Mouse (Mus musculus) lung, embryonic 15.5 days (tissue): ENCODE measurements around the gene Ric8b. TPM values are rescaled to one million over a fixed set of nuclear protein-coding genes. Genes with fewer than 3 reads are reported as not detected.
A peak's percentile ranks its signal among the peaks of the same experiment; 100 is the strongest.

Experiments
- ATAC-seq: fragments of 200-750 bp; cut with Nextera tagmentation; 2 replicates; pipeline ENCODE4 v1.8.0; 2017; ENCODE audit warnings: moderate number of reproducible peaks, borderline replicate concordance; ENCODE audit not compliant: low FRiP score, low TSS enrichment; ENCODE audit errors: extremely low read depth
- H3K27ac ChIP-seq: fragments of 300-500 bp; sonication (generic); 2 replicates; pipeline ENCODE4 v1.5.1; 2015; ENCODE audit warnings: moderate library complexity, mild to moderate bottlenecking, inconsistent platforms
- H3K27me3 ChIP-seq: fragments of 300-500 bp; sonication (generic); 2 replicates; pipeline ENCODE4 v1.6.1; 2015; ENCODE audit warnings: inconsistent platforms
- H3K36me3 ChIP-seq: fragments of 300-500 bp; sonication (generic); 2 replicates; pipeline ENCODE4 v1.6.1; 2015; ENCODE audit warnings: inconsistent platforms
- H3K4me1 ChIP-seq: fragments of 300-500 bp; sonication (generic); 2 replicates; pipeline ENCODE4 v1.6.1; 2015; ENCODE audit warnings: inconsistent platforms
- H3K4me2 ChIP-seq: fragments of 300-500 bp; sonication (generic); 2 replicates; pipeline ENCODE4 v1.6.1; 2015; ENCODE audit warnings: inconsistent platforms, mild to moderate bottlenecking, moderate library complexity
- H3K4me3 ChIP-seq: fragments of 300-500 bp; sonication (generic); 2 replicates; pipeline ENCODE4 v1.5.1; 2015; ENCODE audit warnings: mild to moderate bottlenecking, inconsistent platforms
- H3K9ac ChIP-seq: fragments of 300-500 bp; sonication (generic); 2 replicates; pipeline ENCODE4 v1.6.1; 2015; ENCODE audit warnings: inconsistent platforms
- H3K9me3 ChIP-seq: fragments of 300-500 bp; sonication (generic); 2 replicates; pipeline ENCODE4 v1.6.1; 2016; ENCODE audit warnings: inconsistent platforms
- WGBS: fragments of 180-500 bp; shearing (Covaris S2); methylation state at CpG from one replicate; pipeline ENCODE4 v1.1.7; 2015; 5-methylcytosine and 5-hydroxymethylcytosine counted together
- polyA plus RNA-seq: library from polyadenylated mRNA; unstranded; fragments of >200 nt; fragmentation: Nextera tagmentation; extraction: Ambion mirVana; gene quantifications from 2 replicates; pipeline ENCODE4 v1.2.1, GENCODE M21; 2015

The Ric8b gene
- polyA plus RNA-seq, 1 experiment from 2014 or later, result 20.9 TPM

DNA sequence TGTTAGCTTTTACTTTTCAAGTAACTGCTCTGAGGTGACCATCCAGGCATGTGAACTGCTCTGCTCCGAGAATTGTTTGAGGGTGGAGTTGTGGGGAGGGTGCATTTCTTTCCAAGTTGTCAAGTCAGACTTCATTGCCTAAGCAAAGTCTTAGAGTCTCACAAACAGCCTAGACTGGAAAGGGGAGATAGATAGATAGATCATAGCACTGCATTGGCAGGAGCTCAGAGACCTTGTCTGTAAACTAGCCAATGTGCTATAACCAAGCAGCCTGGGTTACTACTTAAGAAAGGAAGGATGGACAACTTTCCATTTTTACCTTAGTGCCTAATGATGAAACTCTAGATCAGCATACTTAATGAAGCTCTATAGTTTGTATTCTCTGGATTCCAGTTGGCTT is 22.9 kb downstream of the Ric8b start:
- Histone ChIP-seq H3K4me2 (no peak overlapping the region), H3K9me3 (no peaks in the 10 kb centered on the region), H3K27ac (no peak overlapping the region), H3K36me3 (no peaks in the 10 kb centered on the region), H3K4me1 (no peaks in the 10 kb centered on the region), H3K9ac (no peak overlapping the region), H3K27me3 (no peaks in the 10 kb centered on the region), H3K4me3 (no peak overlapping the region)
- WGBS, result 73% methylated on average over 1 of the region's 1 CpGs
- no peak for ATAC-seq

DNA sequence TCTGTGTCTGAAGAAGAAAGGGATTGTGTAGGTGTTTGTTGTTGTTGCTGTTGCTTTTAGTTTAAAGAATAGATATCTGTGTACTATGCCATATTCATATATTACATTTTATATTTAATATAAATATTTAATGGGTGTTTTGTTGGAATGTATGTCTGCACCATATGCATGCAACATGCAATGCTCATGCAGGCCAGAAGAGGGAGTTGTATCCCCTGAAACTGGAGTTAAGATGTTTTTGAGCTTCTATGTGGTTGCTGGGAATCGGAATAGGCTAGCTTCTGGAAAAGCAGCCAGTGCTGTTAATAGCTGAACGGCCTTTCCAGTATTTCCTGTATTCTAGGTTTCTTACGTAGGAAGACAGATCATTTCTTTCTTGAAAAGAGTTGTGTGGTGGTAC is 28.3 kb downstream of the Ric8b start:
- H3K27me3 ChIP-seq, result no peaks in the 10 kb centered on the region
- no peaks in the 10 kb centered on the region for H3K9me3 ChIP-seq
- H3K36me3 ChIP-seq, result peaks cover 13% of the 10 kb centered on the region
- WGBS, result 91% methylated on average over 3 of the region's 3 CpGs
- H3K4me2 ChIP-seq, result no peak overlapping the region
- no peak for ATAC-seq
- H3K4me3 ChIP-seq, result no peak overlapping the region
- peaks cover 34% of the 10 kb centered on the region for H3K4me1 ChIP-seq
- H3K9ac ChIP-seq, result no peak overlapping the region
- H3K27ac ChIP-seq, result no peak overlapping the region

DNA sequence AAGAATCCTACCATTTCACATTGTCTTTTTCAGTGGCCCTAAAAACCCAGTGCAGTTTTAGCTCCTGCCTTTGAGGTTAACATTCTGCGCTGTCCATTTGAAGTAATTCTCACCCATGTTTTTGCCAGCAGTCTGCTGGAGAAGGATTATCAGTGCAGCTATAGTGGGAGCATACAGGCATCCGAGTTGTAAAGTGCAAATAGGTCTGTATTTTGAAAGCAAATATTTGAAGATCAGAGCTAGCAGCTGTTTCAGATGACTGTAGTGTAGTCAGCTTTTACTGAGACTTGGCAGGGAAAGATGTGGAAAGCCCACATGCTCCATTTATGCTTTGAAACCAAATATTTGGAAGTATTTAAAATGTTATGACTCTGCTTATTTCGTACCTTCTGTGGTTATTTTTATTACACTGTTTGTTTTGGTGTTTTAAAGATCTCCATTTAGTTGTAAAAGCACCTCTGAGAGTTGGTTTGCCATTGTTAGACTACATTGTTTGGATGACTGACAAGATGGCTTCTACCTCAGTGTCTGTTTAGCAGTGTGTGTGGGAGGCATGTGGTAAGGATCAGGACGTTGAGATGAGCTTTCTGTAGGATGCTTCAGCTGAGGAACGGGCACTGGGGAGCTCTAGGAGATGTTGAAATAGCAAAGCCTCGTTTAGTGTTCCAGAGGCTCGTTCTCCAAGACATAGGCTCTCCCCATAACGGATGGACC is 31.7 kb downstream of the Ric8b start:
- no peaks in the 10 kb centered on the region for H3K27me3 ChIP-seq
- H3K4me1 ChIP-seq, result peaks cover 38% of the 10 kb centered on the region
- no peak overlapping the region for H3K4me3 ChIP-seq
- no peak overlapping the region for H3K9ac ChIP-seq
- no peak for ATAC-seq
- H3K4me2 ChIP-seq, result no peak overlapping the region
- no peaks in the 10 kb centered on the region for H3K9me3 ChIP-seq
- H3K36me3 ChIP-seq, result peaks cover 17% of the 10 kb centered on the region
- H3K27ac ChIP-seq, result no peak overlapping the region; the same call in 1 of the 2 replicates
- 21% methylated on average over 8 of the region's 8 CpGs for WGBS

DNA sequence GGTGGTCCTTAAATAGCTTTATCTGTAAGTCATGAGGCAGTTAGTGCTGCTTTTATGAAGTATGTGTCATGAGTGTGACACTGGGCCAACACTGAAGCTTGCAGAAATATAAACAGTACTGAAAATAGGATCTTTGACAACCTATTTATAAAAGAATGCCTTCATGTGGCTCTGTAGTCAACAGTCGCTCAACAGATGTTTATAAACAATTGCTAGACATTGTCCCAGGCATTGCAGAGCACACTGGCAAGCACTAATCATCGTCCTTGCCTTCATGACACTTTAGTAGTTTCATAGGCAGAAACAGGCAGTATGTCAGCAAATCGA is 32.2 kb downstream of the Ric8b start:
- H3K4me2 ChIP-seq, result no peak overlapping the region
- WGBS, result 45% methylated on average over 3 of the region's 3 CpGs
- H3K27ac ChIP-seq, result no peak overlapping the region
- no peak overlapping the region for H3K4me3 ChIP-seq
- H3K9ac ChIP-seq, result no peak overlapping the region
- H3K9me3 ChIP-seq, result no peaks in the 10 kb centered on the region
- H3K4me1 ChIP-seq, result peaks cover 38% of the 10 kb centered on the region
- H3K27me3 ChIP-seq, result no peaks in the 10 kb centered on the region
- peak; percentile 87 for ATAC-seq
- H3K36me3 ChIP-seq, result peaks cover 17% of the 10 kb centered on the region

DNA sequence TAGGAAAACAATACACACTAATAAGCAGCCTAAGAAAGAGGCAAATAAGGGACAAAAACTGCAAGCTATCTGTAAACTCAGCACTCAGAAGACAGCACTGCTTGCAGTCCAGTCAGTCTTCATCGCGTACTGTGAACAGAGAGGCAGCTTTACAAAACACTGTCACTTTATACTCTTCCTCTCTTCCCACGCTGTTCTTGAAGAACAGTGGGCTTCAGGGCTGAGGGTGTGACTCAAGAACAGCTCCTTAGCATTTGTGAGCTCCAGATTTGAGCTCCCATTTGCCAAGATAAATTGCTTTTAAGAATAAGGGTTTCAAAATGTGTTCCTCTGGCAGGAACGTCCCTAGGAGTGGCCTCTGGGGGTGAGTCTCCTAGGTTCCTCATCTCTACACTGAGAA is 33.0 kb downstream of the Ric8b start:
- Histone ChIP-seq H3K36me3 (peaks cover 17% of the 10 kb centered on the region), H3K9ac (no peak overlapping the region), H3K9me3 (no peaks in the 10 kb centered on the region), H3K27me3 (no peaks in the 10 kb centered on the region), H3K4me1 (peaks cover 38% of the 10 kb centered on the region), H3K27ac (no peak overlapping the region), H3K4me3 (no peak overlapping the region), H3K4me2 (no peak overlapping the region)
- WGBS, result 71% methylated on average over 4 of the region's 4 CpGs
- no peak for ATAC-seq

DNA sequence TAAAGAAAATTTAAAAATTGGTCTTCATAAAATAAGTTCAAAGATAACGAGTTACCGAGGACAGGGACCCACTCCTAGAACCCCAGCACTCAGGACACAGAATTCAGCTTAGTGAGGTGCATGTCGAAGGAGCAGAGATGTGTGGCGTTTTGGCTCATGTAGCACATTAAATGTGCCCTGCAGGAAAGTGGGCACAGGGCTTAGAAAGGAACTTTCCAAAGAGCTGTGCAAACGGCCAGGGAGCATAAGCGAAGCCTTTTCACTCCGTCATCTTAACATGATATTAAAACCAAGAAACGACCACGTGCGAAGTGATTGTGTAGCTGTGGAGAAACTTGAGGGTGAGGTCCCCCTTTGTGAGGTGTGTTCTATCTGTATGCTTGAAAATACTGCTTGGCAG is 36.8 kb downstream of the Ric8b start:
- Histone ChIP-seq H3K27me3 (no peaks in the 10 kb centered on the region), H3K27ac (no peak overlapping the region), H3K4me1 (peaks cover 18% of the 10 kb centered on the region), H3K4me3 (no peak overlapping the region), H3K9ac (no peak overlapping the region), H3K9me3 (no peaks in the 10 kb centered on the region), H3K36me3 (0 out of 2 replicates have a peak, but pooled peaks cover 4% of the 10 kb centered on the region), H3K4me2 (no peak overlapping the region)
- WGBS, result 91% methylated on average over 10 of the region's 10 CpGs
- no peak for ATAC-seq

DNA sequence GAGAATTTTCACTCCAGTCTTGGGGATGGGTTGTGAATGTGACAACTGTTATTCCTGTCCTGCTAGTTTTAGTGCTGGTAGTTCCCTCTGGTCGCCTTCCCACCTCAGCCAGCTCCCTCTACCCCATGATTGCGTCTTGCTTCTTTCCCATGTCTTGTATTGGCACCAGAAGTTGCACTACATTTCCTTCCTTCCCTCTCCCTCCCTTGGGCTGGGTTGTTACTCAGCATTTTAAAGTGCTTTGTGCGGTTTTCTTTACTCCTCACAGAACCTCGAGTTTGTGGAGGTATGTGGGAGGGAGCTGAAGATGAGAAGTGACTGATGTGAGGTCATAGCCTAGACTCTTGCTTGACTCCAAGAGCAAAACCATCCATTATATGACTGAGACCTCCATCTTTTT is 38.8 kb downstream of the Ric8b start:
- ATAC-seq, result no peak
- Histone ChIP-seq H3K27ac (no peak overlapping the region), H3K36me3 (0 out of 2 replicates have a peak, but pooled peaks cover 4% of the 10 kb centered on the region), H3K27me3 (no peaks in the 10 kb centered on the region), H3K9me3 (no peaks in the 10 kb centered on the region), H3K9ac (no peak overlapping the region), H3K4me2 (no peak overlapping the region), H3K4me3 (no peak overlapping the region), H3K4me1 (0 out of 2 replicates have a peak, but pooled peaks cover 4% of the 10 kb centered on the region)
- WGBS, result 58% methylated on average over 4 of the region's 4 CpGs

DNA sequence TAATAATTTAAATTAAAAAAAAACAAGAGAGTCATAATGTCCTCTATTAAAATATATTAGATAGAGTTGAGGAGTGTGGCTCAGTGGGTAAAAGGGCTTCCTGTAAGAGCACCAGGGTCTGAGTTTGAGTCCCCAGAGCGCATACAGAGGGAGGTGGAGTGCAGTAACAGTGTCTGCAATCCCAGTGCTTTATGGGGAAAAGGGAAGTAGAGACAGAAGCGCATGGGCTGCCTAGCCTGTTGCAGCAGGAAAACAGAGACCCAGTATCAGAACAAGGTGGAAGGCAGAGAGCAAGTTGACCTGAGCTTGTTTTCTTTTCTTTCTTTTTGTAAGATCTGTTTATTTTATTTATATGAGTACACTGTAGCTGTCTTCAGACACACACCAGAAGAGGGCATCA is 41.2 kb downstream of the Ric8b start:
- H3K4me3 ChIP-seq, result no peak overlapping the region
- no peak overlapping the region for H3K4me2 ChIP-seq
- ATAC-seq, result no peak
- no peaks in the 10 kb centered on the region for H3K36me3 ChIP-seq
- H3K4me1 ChIP-seq, result no peaks in the 10 kb centered on the region
- H3K27ac ChIP-seq, result no peak overlapping the region
- no peaks in the 10 kb centered on the region for H3K9me3 ChIP-seq
- H3K9ac ChIP-seq, result no peak overlapping the region
- WGBS, result 92% methylated on average over 2 of the region's 2 CpGs
- H3K27me3 ChIP-seq, result no peaks in the 10 kb centered on the region

DNA sequence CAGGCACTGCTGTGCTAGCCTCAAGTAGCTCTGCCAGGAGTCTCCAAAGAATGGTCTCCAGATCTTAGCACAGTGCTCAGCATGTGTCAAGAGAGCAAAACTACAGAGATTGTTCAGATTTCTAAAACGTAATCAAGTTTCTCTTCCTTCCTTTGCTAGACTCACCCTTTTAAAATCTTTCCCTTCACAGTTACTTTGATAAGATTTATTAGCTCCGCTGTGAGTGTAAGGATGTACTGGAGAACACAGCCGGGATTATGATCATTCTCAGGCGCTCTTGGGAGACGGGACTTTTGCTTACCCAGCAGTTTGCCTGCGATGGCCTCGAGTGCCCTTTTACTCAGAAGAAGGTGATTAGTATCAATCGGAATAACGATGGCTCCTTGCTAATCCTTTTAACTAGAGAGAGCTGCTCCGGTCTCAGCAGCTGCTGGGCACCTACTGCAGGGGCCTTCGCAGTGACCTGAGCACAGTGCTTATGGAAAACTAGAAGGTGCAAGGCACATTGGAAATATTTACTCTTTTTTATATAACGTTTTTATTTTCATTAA is 43.0 kb downstream of the Ric8b start:
- Histone ChIP-seq H3K27ac (no peak overlapping the region), H3K4me2 (no peak overlapping the region), H3K9ac (no peak overlapping the region), H3K36me3 (no peaks in the 10 kb centered on the region), H3K27me3 (no peaks in the 10 kb centered on the region), H3K4me1 (no peaks in the 10 kb centered on the region), H3K9me3 (no peaks in the 10 kb centered on the region), H3K4me3 (no peak overlapping the region)
- WGBS, result 61% methylated on average over 12 of the region's 12 CpGs
- ATAC-seq, result no peak

DNA sequence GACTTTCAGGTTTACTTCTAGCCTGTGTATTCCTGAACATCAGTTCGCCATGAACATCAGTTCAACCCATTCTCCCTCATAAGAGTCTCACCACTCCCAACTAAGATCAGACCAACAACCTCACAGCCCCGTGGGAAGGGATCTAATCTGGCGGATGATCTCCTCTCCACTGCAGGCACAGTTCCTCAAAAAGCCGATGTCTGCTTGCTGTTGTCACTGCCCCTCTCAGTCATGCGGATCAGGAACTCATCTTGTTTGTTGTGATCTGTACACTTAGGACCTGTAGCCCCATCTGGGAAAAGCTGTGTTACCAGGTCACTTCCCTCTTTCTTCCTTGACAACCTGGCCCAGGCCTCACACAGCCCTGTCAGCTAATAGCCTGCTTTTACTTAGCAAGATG is 45.7 kb downstream of the Ric8b start:
- Histone ChIP-seq H3K4me1 (peaks cover 11% of the 10 kb centered on the region), H3K4me2 (no peak overlapping the region), H3K36me3 (0 out of 2 replicates have a peak, but pooled peaks cover 3% of the 10 kb centered on the region), H3K27ac (no peak overlapping the region), H3K9ac (no peak overlapping the region), H3K4me3 (no peak overlapping the region), H3K27me3 (no peaks in the 10 kb centered on the region), H3K9me3 (no peaks in the 10 kb centered on the region)
- ATAC-seq, result no peak
- WGBS, result 76% methylated on average over 5 of the region's 5 CpGs

DNA sequence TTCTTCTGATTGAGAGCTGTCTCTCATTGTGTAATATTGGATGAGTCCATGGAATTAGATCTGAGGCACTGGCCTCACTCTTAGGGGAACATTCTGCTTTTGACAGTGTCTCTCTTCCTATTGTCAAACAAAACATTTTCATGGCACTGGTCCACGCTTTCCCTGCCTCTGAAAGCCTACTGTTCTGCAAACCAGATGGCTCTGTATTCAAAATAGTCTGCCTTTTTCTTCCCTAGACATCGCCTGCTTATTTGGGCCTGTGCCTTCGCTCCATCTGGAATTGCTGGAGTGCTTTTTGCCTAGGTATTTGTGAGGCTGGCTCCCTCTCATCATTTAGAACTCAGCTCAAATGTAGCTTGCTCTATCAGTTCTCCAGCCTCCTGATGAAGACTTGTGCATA is 46.3 kb downstream of the Ric8b start:
- WGBS, result 76% methylated on average over 3 of the region's 3 CpGs
- peaks cover 13% of the 10 kb centered on the region for H3K4me1 ChIP-seq
- no peak overlapping the region for H3K27ac ChIP-seq
- H3K36me3 ChIP-seq, result 0 out of 2 replicates have a peak, but pooled peaks cover 3% of the 10 kb centered on the region
- no peak for ATAC-seq
- H3K4me2 ChIP-seq, result no peak overlapping the region
- no peaks in the 10 kb centered on the region for H3K27me3 ChIP-seq
- H3K9ac ChIP-seq, result no peak overlapping the region
- no peak overlapping the region for H3K4me3 ChIP-seq
- H3K9me3 ChIP-seq, result no peaks in the 10 kb centered on the region

DNA sequence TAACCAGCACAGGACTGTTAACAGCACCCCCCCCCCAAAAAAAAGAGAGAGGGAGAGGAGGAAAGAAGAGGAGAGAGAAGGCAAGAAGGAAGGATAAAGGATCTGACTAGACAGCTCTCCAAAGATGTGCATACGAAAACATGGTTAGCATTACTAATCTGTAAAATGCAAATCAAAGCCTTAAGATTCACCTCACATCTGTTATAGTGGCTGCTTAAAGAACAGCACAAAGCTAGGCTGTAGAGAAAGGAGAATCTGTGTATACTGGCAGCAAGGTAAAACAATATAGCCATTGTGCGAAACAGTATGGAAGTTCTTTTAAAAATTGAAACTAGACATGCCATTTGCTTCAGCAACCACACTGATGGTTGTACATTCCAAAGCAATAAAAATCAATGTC is 49.1 kb downstream of the Ric8b start:
- WGBS, result 86% methylated on average over 2 of the region's 2 CpGs
- H3K4me1 ChIP-seq, result peaks cover 19% of the 10 kb centered on the region

More for the DNA sequence above, 49.1 kb downstream of the Ric8b start:
- Histone ChIP-seq H3K36me3 (peaks cover 17% of the 10 kb centered on the region; the same call in 1 of the 2 replicates), H3K4me3 (no peak overlapping the region), H3K9me3 (no peaks in the 10 kb centered on the region), H3K27me3 (no peaks in the 10 kb centered on the region), H3K9ac (no peak overlapping the region), H3K27ac (no peak overlapping the region), H3K4me2 (no peak overlapping the region)
- ATAC-seq, result no peak
